Mouse (Mus musculus) liver, adult (tissue): ENCODE results near the gene Gramd1b.

Experiments
- GATA4 ChIP-seq: IDR thresholded peaks from 2 replicates; pipeline ENCODE4 v1.6.1; 2014; ENCODE audit warnings: mild to moderate bottlenecking, low read length; ENCODE audit not compliant: insufficient replicate concordance

The Gramd1b gene

GRCm38 (mm10) chr9:40294866-40295265, 236.3 kb downstream of the Gramd1b start:
- TF ChIP-seq GATA4: no peak

- no peak for TF ChIP-seq GATA4
Observed at GRCm38 (mm10) chr9:40294210-40294609, 237.0 kb downstream of the Gramd1b start.

- TF ChIP-seq GATA4: no peak
Observed at GRCm38 (mm10) chr9:40293740-40294139, 237.4 kb downstream of the Gramd1b start.

GRCm38 (mm10) chr9:40293286-40293685, 237.9 kb downstream of the Gramd1b start:
- no peak for TF ChIP-seq GATA4

GRCm38 (mm10) chr9:40292475-40292874, 238.7 kb downstream of the Gramd1b start:
- no peak for TF ChIP-seq GATA4

- no peak for TF ChIP-seq GATA4
Observed at GRCm38 (mm10) chr9:40282968-40283367, 248.2 kb downstream of the Gramd1b start.

- no peak for TF ChIP-seq GATA4
Observed at GRCm38 (mm10) chr9:40279438-40279837, 251.7 kb downstream of the Gramd1b start.

- no peak for TF ChIP-seq GATA4
Observed at GRCm38 (mm10) chr9:40277671-40278070, 253.5 kb downstream of the Gramd1b start.

GRCm38 (mm10) chr9:40275904-40276303, 255.3 kb downstream of the Gramd1b start:
- no peak for TF ChIP-seq GATA4

GRCm38 (mm10) chr9:40272822-40273221, 258.4 kb downstream of the Gramd1b start:
- no peak for TF ChIP-seq GATA4

GRCm38 (mm10) chr9:40271075-40271474, 260.1 kb downstream of the Gramd1b start:
- no peak for TF ChIP-seq GATA4

- no peak for TF ChIP-seq GATA4
Observed at GRCm38 (mm10) chr9:40269880-40270279, 261.3 kb downstream of the Gramd1b start.

- no peak for TF ChIP-seq GATA4
Observed at GRCm38 (mm10) chr9:40269103-40269861, 261.9 kb downstream of the Gramd1b start, which contains the start of gene Scn3b. Scn3b (plus strand) TSS chr9:40269217.

GRCm38 (mm10) chr9:40268748-40269102, 262.5 kb downstream of the Gramd1b start:
- no peak for TF ChIP-seq GATA4

GRCm38 (mm10) chr9:40268040-40268747, 263.0 kb downstream of the Gramd1b start:
- TF ChIP-seq GATA4: no peak

GRCm38 (mm10) chr9:40263874-40264273, 267.3 kb downstream of the Gramd1b start:
- no peak for TF ChIP-seq GATA4
